Mouse (Mus musculus): Measurements from ENCODE around the gene Mepce. TPM values are rescaled to one million over a fixed set of nuclear protein-coding genes. Genes with fewer than 3 reads are reported as not detected.

Gene Mepce
- polyA plus RNA-seq, 1 experiment = 41.7 TPM

DNA sequence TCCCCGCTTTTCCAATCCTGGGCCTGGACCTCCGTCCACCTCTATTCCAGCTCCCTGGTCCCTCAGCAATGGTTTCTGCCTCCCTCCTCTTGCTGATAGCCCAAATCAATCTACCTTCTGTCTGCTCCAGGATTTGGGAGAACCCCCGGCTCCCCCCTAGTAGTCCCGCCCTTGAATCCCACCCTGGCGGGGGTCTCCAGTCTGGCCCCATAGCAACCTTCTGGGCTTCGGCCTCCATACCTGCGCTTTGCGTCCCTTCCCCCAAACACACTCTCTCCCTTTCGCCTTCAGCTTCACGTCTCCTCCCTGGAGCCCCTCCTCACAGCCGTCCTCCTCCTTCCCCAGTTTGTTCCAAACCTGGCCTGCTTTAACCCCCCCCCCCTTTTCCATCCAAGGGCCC, 46.9 kb downstream of the Mepce start:
- Histone ChIP-seq H3K4me3 (ENCODE audit: low read depth, low read length) (peak overlapping the region; percentile 88), H3K27me3 (ENCODE audit: control insufficient read depth, insufficient read depth, low read length) (no peaks in the 10 kb centered on the region), H3K27ac (ENCODE audit: insufficient read depth, low read depth, low read length) (no peak overlapping the region), H3K36me3 (ENCODE audit: control insufficient read depth, insufficient read depth, low read length) (no peaks in the 10 kb centered on the region; the same call in 1 of the 2 replicates), H3K4me1 (ENCODE audit: control insufficient read depth, insufficient read depth, insufficient read length, low read length) (peaks cover 13% of the 10 kb centered on the region)
- WGBS = 64% methylated on average over 11 of the region's 11 CpGs
- TF ChIP-seq CTCF (IDR thresholded peaks at IDR 0.05; ENCODE audit: extremely low read depth, insufficient read length, insufficient replicate concordance, low read depth, low read length) = no peak
- TF ChIP-seq POLR2A (IDR thresholded peaks at IDR 0.05; ENCODE audit: low read depth, low read length) = no peak

DNA sequence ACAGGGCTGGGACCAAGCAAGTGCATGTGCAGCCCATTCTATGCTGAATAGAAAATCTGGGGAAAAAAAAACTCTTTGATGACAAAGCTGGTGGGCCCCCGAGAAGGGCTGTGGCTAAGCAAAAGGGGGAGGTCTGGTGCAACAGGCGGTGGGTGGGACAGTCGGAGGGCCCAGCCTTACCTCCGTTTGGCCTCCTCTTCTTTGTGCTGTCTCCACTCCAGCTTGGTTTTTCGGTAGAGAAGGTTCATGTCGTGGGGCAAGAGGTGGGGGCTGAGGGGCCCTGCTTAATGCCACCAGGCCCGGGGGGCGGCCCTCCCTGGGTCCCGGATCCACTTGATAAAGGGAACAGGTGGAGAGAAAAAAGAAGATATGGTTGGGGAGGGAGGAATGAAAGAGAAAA, 48.0 kb downstream of the Mepce start:
- 82% methylated on average over 9 of the region's 9 CpGs for WGBS
- no peaks in the 10 kb centered on the region for H3K27me3 ChIP-seq (ENCODE audit: control insufficient read depth, insufficient read depth, low read length)
- H3K4me3 ChIP-seq (ENCODE audit: low read depth, low read length) = no peak overlapping the region
- peaks cover 13% of the 10 kb centered on the region for H3K4me1 ChIP-seq (ENCODE audit: control insufficient read depth, insufficient read depth, insufficient read length, low read length)
- H3K27ac ChIP-seq (ENCODE audit: insufficient read depth, low read depth, low read length) = no peak overlapping the region
- no peaks in the 10 kb centered on the region; the same call in 1 of the 2 replicates for H3K36me3 ChIP-seq (ENCODE audit: control insufficient read depth, insufficient read depth, low read length)
- TF ChIP-seq CTCF (IDR thresholded peaks at IDR 0.05; ENCODE audit: extremely low read depth, insufficient read length, insufficient replicate concordance, low read depth, low read length) (no peak), POLR2A (IDR thresholded peaks at IDR 0.05; ENCODE audit: low read depth, low read length) (no peak)

DNA sequence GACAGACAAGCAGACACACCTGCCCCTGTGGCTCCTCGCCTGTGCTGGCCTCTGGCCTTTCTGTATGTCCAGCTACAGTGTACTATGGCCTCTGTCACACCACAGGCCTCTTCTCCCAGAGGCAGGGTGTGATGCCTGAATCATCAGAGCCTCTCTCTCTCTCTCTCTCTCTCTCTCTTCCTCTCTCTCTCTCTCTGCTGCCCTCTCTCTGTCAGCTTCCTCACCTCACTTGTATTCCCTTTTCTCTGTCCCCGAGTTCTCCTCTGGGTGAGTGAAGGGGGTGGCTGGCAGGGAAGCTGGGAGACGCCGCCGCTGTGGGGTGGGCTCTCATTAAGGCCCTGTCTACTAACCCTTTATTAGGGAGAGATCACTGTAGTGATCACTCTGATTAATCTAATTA, 48.9 kb downstream of the Mepce start:
- WGBS = 62% methylated on average over 5 of the region's 5 CpGs
- Histone ChIP-seq H3K4me3 (ENCODE audit: low read depth, low read length) (no peak overlapping the region), H3K36me3 (ENCODE audit: control insufficient read depth, insufficient read depth, low read length) (no peaks in the 10 kb centered on the region; the same call in 1 of the 2 replicates), H3K4me1 (ENCODE audit: control insufficient read depth, insufficient read depth, insufficient read length, low read length) (peaks cover 13% of the 10 kb centered on the region), H3K27ac (ENCODE audit: insufficient read depth, low read depth, low read length) (no peak overlapping the region; the same call in 1 of the 2 replicates), H3K27me3 (ENCODE audit: control insufficient read depth, insufficient read depth, low read length) (no peaks in the 10 kb centered on the region)
- TF ChIP-seq POLR2A (IDR thresholded peaks at IDR 0.05; ENCODE audit: low read depth, low read length) = no peak
- peak; percentile 31; the same call in 1 of the 2 replicates for TF ChIP-seq CTCF (IDR thresholded peaks at IDR 0.05; ENCODE audit: extremely low read depth, insufficient read length, insufficient replicate concordance, low read depth, low read length)

DNA sequence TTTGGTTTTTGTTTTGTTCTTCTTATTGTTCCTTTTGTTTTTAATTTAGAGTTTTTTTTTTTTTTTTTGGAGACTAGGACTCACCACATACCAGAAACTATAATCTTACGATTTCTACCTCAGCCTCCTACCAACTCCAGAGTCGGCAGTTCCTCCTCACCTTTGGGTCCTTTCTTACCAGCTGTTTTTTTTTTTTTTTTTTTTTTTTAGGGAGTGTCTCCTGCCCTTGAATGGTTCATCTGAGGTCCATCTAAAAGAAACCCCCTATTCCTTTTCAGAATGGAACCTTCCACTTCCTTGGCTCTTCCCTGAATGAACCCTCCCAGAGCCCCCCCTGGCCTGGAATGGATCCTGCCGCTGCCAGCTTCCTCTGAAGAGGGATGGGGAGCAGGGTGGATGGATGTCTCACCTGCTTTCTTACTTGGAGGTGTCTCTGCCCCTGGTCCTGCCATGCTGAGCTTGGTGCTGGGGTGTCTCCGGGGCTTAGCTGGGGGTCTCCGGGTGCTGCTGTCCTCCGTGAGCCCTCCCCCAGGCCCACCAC, 50.0 kb downstream of the Mepce start:
- Histone ChIP-seq H3K36me3 (ENCODE audit: control insufficient read depth, insufficient read depth, low read length) (no peaks in the 10 kb centered on the region; the same call in 1 of the 2 replicates), H3K27ac (ENCODE audit: insufficient read depth, low read depth, low read length) (no peak overlapping the region), H3K27me3 (ENCODE audit: control insufficient read depth, insufficient read depth, low read length) (no peaks in the 10 kb centered on the region), H3K4me3 (ENCODE audit: low read depth, low read length) (no peak overlapping the region), H3K4me1 (ENCODE audit: control insufficient read depth, insufficient read depth, insufficient read length, low read length) (peaks cover 13% of the 10 kb centered on the region)
- 64% methylated on average over 6 of the region's 6 CpGs for WGBS
- no peak for TF ChIP-seq CTCF (IDR thresholded peaks at IDR 0.05; ENCODE audit: extremely low read depth, insufficient read length, insufficient replicate concordance, low read depth, low read length)
- no peak for TF ChIP-seq POLR2A (IDR thresholded peaks at IDR 0.05; ENCODE audit: low read depth, low read length)

DNA sequence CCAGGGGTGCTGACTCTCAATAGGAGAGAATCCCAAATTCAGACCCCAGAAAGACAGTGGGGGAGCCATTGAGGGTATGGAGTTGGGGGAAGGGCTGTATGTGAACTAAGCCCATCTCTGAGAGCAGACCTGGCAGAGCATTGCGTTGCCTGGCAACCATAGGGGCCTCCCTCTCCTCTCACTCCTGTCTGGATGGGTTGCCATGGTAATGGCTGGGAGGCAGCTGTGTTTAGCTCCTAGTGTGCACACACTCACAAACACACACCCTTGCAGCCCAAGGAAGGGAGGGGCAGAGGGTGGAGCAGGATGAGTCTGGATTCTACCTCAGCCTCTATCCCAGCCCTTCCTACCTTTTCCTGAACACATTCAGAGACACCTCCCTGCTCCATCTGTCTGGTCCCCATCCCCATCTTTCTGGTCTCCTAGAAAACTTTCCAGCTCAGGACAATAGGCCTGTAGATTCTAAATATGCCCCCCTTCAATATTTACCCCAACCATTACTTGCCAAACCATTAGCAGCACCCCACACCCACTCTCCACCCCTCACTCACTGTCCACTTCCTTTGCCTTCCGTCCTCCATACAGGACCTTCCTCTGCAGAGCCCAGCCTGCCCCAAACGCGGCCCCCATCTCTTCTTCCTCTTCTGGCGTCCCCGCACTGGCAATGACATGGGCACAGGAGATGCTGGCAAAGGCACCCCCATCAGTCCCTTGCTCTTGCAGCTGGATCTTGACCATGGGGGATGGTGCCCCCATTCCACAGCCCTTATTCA, 53.0 kb downstream of the Mepce start:
- Histone ChIP-seq H3K36me3 (ENCODE audit: control insufficient read depth, insufficient read depth, low read length) (no peaks in the 10 kb centered on the region; the same call in 1 of the 2 replicates), H3K4me1 (ENCODE audit: control insufficient read depth, insufficient read depth, insufficient read length, low read length) (peaks cover 7% of the 10 kb centered on the region), H3K27me3 (ENCODE audit: control insufficient read depth, insufficient read depth, low read length) (no peaks in the 10 kb centered on the region), H3K27ac (ENCODE audit: insufficient read depth, low read depth, low read length) (no peak overlapping the region), H3K4me3 (ENCODE audit: low read depth, low read length) (no peak overlapping the region)
- no peak for TF ChIP-seq CTCF (IDR thresholded peaks at IDR 0.05; ENCODE audit: extremely low read depth, insufficient read length, insufficient replicate concordance, low read depth, low read length)
- no peak for TF ChIP-seq POLR2A (IDR thresholded peaks at IDR 0.05; ENCODE audit: low read depth, low read length)
- 78% methylated on average over 6 of the region's 6 CpGs for WGBS

DNA sequence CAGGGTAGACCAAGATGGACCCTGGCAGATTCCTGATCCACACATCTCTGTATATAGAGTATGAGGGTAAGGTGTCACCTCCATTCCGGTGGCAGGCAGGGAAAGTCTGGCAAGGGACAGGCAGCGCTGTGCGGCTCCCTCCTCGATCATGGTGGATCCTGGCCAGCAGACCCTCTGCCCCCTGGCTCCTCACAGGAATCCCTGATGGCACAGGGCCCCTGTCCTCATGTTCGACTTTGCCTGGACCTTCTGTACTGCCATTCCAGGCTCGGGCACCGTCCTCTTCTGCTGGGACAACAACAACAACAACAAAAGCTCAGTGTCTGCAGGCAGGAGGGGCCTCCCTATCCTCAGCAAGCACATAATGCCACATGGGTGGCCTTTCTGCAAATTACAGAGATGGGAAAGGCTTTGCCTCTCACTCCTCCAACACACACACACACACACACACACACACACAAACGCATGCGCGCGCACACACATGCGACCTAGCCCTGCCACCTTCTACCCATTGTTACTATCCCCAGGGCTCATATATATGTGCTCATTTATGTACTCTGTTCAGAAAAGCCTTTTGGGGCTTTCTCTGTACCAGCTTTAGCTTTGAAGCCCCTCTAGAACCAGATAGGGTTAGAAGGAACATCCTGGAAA, 53.7 kb downstream of the Mepce start:
- Histone ChIP-seq H3K4me1 (ENCODE audit: control insufficient read depth, insufficient read depth, insufficient read length, low read length) (peaks cover 7% of the 10 kb centered on the region), H3K36me3 (ENCODE audit: control insufficient read depth, insufficient read depth, low read length) (no peaks in the 10 kb centered on the region; the same call in 1 of the 2 replicates), H3K27ac (ENCODE audit: insufficient read depth, low read depth, low read length) (no peak overlapping the region), H3K4me3 (ENCODE audit: low read depth, low read length) (no peak overlapping the region), H3K27me3 (ENCODE audit: control insufficient read depth, insufficient read depth, low read length) (no peaks in the 10 kb centered on the region)
- 92% methylated on average over 12 of the region's 12 CpGs for WGBS
- TF ChIP-seq POLR2A (IDR thresholded peaks at IDR 0.05; ENCODE audit: low read depth, low read length) (no peak), CTCF (IDR thresholded peaks at IDR 0.05; ENCODE audit: extremely low read depth, insufficient read length, insufficient replicate concordance, low read depth, low read length) (no peak)

Other genes with a start within 250 kb of the Mepce start
- 0.47 and 1.0 TPM in 2 replicates for gene Actl6b, start 234.1 kb downstream of the Mepce start, polyA plus RNA-seq (2012; rRNA removed)
- 0.20 and 0.52 TPM in 2 replicates for gene Tfr2, start 217.8 kb downstream of the Mepce start, polyA plus RNA-seq (2012; rRNA removed)
- 89.7 and 164 TPM in 2 replicates for gene Mospd3, start 186.6 kb downstream of the Mepce start, polyA plus RNA-seq (2012; rRNA removed)
- 30.4 and 31.1 TPM in 2 replicates for gene Pcolce, start 173.9 kb downstream of the Mepce start, polyA plus RNA-seq (2012; rRNA removed)
- 0.08 and 0.19 TPM in 2 replicates for gene Fbxo24, start 158.7 kb downstream of the Mepce start, polyA plus RNA-seq (2012; rRNA removed)
- 38.4 and 54.1 TPM in 2 replicates for gene Lrch4, start 158.5 kb downstream of the Mepce start, polyA plus RNA-seq (2012; rRNA removed)
- 19.1 and 29.0 TPM in 2 replicates for gene Gm20605, start 158.5 kb downstream of the Mepce start, polyA plus RNA-seq (2012; rRNA removed)
- gene Sap25, start 146.3 kb downstream of the Mepce start, polyA plus RNA-seq (2012; rRNA removed) = 86.6 and 155 TPM in 2 replicates
- gene Irs3, start 141.9 kb downstream of the Mepce start, polyA plus RNA-seq (2012; rRNA removed) = 0.35 and 0.43 TPM in 2 replicates
- gene Agfg2, start 102.9 kb downstream of the Mepce start, polyA plus RNA-seq (2012; rRNA removed) = 6.1 and 11.6 TPM in 2 replicates
- gene Nyap1, start 46.0 kb downstream of the Mepce start, polyA plus RNA-seq (2012; rRNA removed) = 7.3 and 25.1 TPM in 2 replicates
- 72.9 and 209 TPM in 2 replicates for gene Tsc22d4, start 41.9 kb downstream of the Mepce start, polyA plus RNA-seq (2012; rRNA removed)
- 40.0 and 75.4 TPM in 2 replicates for gene Ppp1r35, start 8.8 kb downstream of the Mepce start, polyA plus RNA-seq (2012; rRNA removed)
- 0.25 and 0.39 TPM in 2 replicates for gene Zcwpw1, start 143 bp upstream of the Mepce start, polyA plus RNA-seq (2012; rRNA removed)
- 4.3 and 5.0 TPM in 2 replicates for gene Pilra, start 48.6 kb upstream of the Mepce start, polyA plus RNA-seq (2012; rRNA removed)
- gene Pilrb1, start 70.5 kb upstream of the Mepce start, polyA plus RNA-seq (2012; rRNA removed) = 4.8 and 5.4 TPM in 2 replicates
- gene Pilrb2, start 84.2 kb upstream of the Mepce start, polyA plus RNA-seq (2012; rRNA removed) = 3.7 and 5.2 TPM in 2 replicates
- 19.2 and 46.0 TPM in 2 replicates for gene Cyp3a13, start 134.0 kb upstream of the Mepce start, polyA plus RNA-seq (2012; rRNA removed)
- 0.04 and 0.08 TPM in 2 replicates for gene Gjc3, start 175.4 kb upstream of the Mepce start, polyA plus RNA-seq (2012; rRNA removed)
- 0.15 TPM in 1 of 2 replicates, not detected in the other for gene Azgp1, start 193.9 kb upstream of the Mepce start, polyA plus RNA-seq (2012; rRNA removed)
- not detected in 2 replicates for gene Smok3a, start 233.6 kb upstream of the Mepce start, polyA plus RNA-seq (2012; rRNA removed)
- gene Smok3b, start 233.8 kb upstream of the Mepce start, polyA plus RNA-seq (2012; rRNA removed) = not detected in 2 replicates

Data from small intestine, adult 2 months (tissue).